12 mouse cellular contexts compared by ENCODE assay signal in genomic region chr1:60609011-60609775, GRCm38 (mm10). TPM values are rescaled to one million over a fixed set of nuclear protein-coding genes. Genes with fewer than 3 reads are reported as not detected.
A peak's percentile ranks its signal among the peaks of the same experiment; 100 is the strongest.
DNase-seq lines count a peak whose midpoint lies in the region; ATAC-seq lines count a peak whose summit lies in the region.
"Had no signal": no experiment of that assay in that cellular context is flagged by ENCODE, and none has a peak within 500 bp of the region (broad histone marks: within the 10 kb centered on the region; RNA-seq: fewer than 3 reads in every experiment).

No protein-coding gene starts in this region.

- no peak overlapping the region for H3K4me3 ChIP-seq in heart, embryonic 13.5 days
- H3K4me3 ChIP-seq: limb, embryonic 13.5 days had no signal

- no peak overlapping the region for H3K4me2 ChIP-seq in heart, embryonic 13.5 days
- H3K4me2 ChIP-seq: limb, embryonic 13.5 days had no signal

- no peaks in the 10 kb centered on the region for H3K27me3 ChIP-seq in heart, embryonic 13.5 days (replicated peaks)
- H3K27me3 ChIP-seq: limb, embryonic 13.5 days had no signal

- no peaks in the 10 kb centered on the region for H3K36me3 ChIP-seq in heart, embryonic 13.5 days
- H3K36me3 ChIP-seq: limb, embryonic 13.5 days had no signal

- H3K9me3 ChIP-seq in heart, embryonic 13.5 days = no peaks in the 10 kb centered on the region
- H3K9me3 ChIP-seq: limb, embryonic 13.5 days had no signal

- no peak for ATAC-seq in heart, embryonic 13.5 days (ENCODE audit: extremely low read depth, insufficient number of reproducible peaks, low FRiP score, low TSS enrichment)
- ATAC-seq: forebrain, embryonic 16.5 days; hindbrain, embryonic 16.5 days had no signal

- DNase-seq in adrenal gland, postnatal 14 days = peak; percentile 23
- DNase-seq in adrenal gland, postnatal 10 days = no peak
- peak; percentile 76 for DNase-seq in kidney, adult 9 months
- DNase-seq in lung, postnatal 14 days = peak; percentile 54
- no peak for DNase-seq in retina, embryonic 14.5 days (ENCODE audit: low spot score)
- no peak for DNase-seq in thymus, postnatal 25 days
- DNase-seq in layer of hippocampus, adult 9-10 months (ENCODE audit: low spot score) = no peak
- DNase-seq: cerebellum, postnatal 14 days had no signal

- no peak overlapping the region for H3K9ac ChIP-seq in heart, embryonic 13.5 days
- H3K9ac ChIP-seq: limb, embryonic 13.5 days had no signal

- peaks cover 60% of the 10 kb centered on the region for H3K4me1 ChIP-seq in heart, embryonic 13.5 days
- H3K4me1 ChIP-seq: limb, embryonic 13.5 days had no signal

- WGBS in heart, embryonic 13.5 days = 35% methylated on average over 8 of the region's 8 CpGs

- peak overlapping the region; percentile 81 for H3K27ac ChIP-seq in heart, embryonic 13.5 days (replicated peaks)
- H3K27ac ChIP-seq: limb, embryonic 13.5 days had no signal

RNA-seq across cellular contexts. Expression of gene Raph1, which starts 42.3 kb away (rescaled TPM):
- 95.8 and 154 TPM in 2 replicates for total RNA-seq in adrenal gland, postnatal 14 days (2021)
- 10 to 100 TPM; 87.3 to 96.3 TPM for total RNA-seq in adrenal gland, postnatal 10 days (2021)
- 56.3 and 65.1 TPM in 2 replicates for polyA plus RNA-seq in heart, embryonic 13.5 days (2015; fragmentation: Nextera tagmentation; extraction: Ambion mirVana)

Comparison
In these comparisons a context has a peak if more than half of its experiments do, and no peak if none do; other contexts are left out.
1. DNase-seq: peak in adrenal gland, postnatal 14 days (single experiment), kidney, adult 9 months (single experiment) and lung, postnatal 14 days (single experiment); none in adrenal gland, postnatal 10 days (single experiment), retina, embryonic 14.5 days (single experiment), thymus, postnatal 25 days (single experiment) and layer of hippocampus, adult 9-10 months (single experiment).